16 mouse cellular contexts compared by ENCODE assay signal in genomic region chr1:97910874-97911273, GRCm38 (mm10).
A peak's percentile ranks its signal among the peaks of the same experiment; 100 is the strongest.
DNase-seq lines count a peak whose midpoint lies in the region; ATAC-seq and TF ChIP-seq lines count a peak whose summit lies in the region.
"Had no signal": no experiment of that assay in that cellular context is flagged by ENCODE, and none has a peak within 500 bp of the region (broad histone marks: within the 10 kb centered on the region; RNA-seq: fewer than 3 reads in every experiment).

No protein-coding gene starts in this region.

- TF ChIP-seq EP300 in heart, postnatal 0 days (IDR thresholded peaks at IDR 0.05; ENCODE audit: low read depth) = no peak

- H3K9ac ChIP-seq in kidney, postnatal 0 days (ENCODE audit: low read depth, low read length) = no peak overlapping the region
- no peak overlapping the region for H3K9ac ChIP-seq in kidney, embryonic 16.5 days (replicated peaks; ENCODE audit: low read length)
- no peak overlapping the region for H3K9ac ChIP-seq in heart, postnatal 0 days (replicated peaks; ENCODE audit: low read depth, low read length)
- H3K9ac ChIP-seq in midbrain, embryonic 11.5 days (ENCODE audit: low read length) = no peak overlapping the region
- H3K9ac ChIP-seq: embryonic facial prominence, embryonic 15.5 days; forebrain, postnatal 0 days had no signal

- H3K36me3 ChIP-seq in kidney, postnatal 0 days (ENCODE audit: insufficient read depth, low read length) = no peaks in the 10 kb centered on the region
- H3K36me3 ChIP-seq in kidney, embryonic 16.5 days (ENCODE audit: insufficient read depth, low read length) = no peaks in the 10 kb centered on the region
- peaks cover 3% of the 10 kb centered on the region for H3K36me3 ChIP-seq in C2C12 (ENCODE audit: control insufficient read depth, insufficient read depth)
- peaks cover 44% of the 10 kb centered on the region for H3K36me3 ChIP-seq in heart, postnatal 0 days (replicated peaks; ENCODE audit: control insufficient read depth, insufficient read depth, low read length)
- no peaks in the 10 kb centered on the region for H3K36me3 ChIP-seq in midbrain, embryonic 11.5 days (ENCODE audit: control insufficient read depth, insufficient read depth, low read length)
- H3K36me3 ChIP-seq: embryonic facial prominence, embryonic 15.5 days had no signal

- no peaks in the 10 kb centered on the region for H3K79me3 ChIP-seq in C2C12 (ENCODE audit: low read depth)

- H3K4me1 ChIP-seq in kidney, postnatal 0 days (replicated peaks; ENCODE audit: insufficient read depth, low read length) = no peaks in the 10 kb centered on the region
- H3K4me1 ChIP-seq in kidney, embryonic 16.5 days (ENCODE audit: insufficient read depth, low read length) = 0 out of 2 replicates have a peak, but pooled peaks cover 4% of the 10 kb centered on the region
- H3K4me1 ChIP-seq in heart, postnatal 0 days (ENCODE audit: control insufficient read depth, insufficient read depth) = peaks cover 5% of the 10 kb centered on the region; the same call in 1 of the 2 replicates
- H3K4me1 ChIP-seq in midbrain, embryonic 11.5 days (ENCODE audit: control insufficient read depth, insufficient read depth, low read length) = no peaks in the 10 kb centered on the region

- H3K79me2 ChIP-seq in C2C12 (ENCODE audit: control insufficient read depth, insufficient read depth) = no peaks in the 10 kb centered on the region

- no peak for TF ChIP-seq CTCF in kidney, postnatal 0 days (IDR thresholded peaks at IDR 0.05; ENCODE audit: low read depth)
- TF ChIP-seq CTCF in C2C12 (IDR thresholded peaks at IDR 0.05; ENCODE audit: control insufficient read depth, insufficient read depth, insufficient read length) = no peak
- no peak for TF ChIP-seq CTCF in heart, postnatal 0 days (IDR thresholded peaks at IDR 0.05; ENCODE audit: low read depth)

- DNase-seq in kidney, postnatal 0 days (ENCODE audit: low spot score) = peak; percentile 4
- DNase-seq in adrenal gland, adult 2 months = peak; percentile 74
- DNase-seq in heart, postnatal 0 days (ENCODE audit: low spot score) = peak; percentile 63
- DNase-seq in midbrain, embryonic 11.5 days (ENCODE audit: low spot score, missing footprints) = no peak
- DNase-seq in cerebellum, adult 11-12 months = no peak
- DNase-seq in spleen, postnatal 4 days (ENCODE audit: low spot score in 2 of 2) = no peak
- DNase-seq: forebrain, postnatal 0 days; kidney, adult 9 months; thymus, postnatal 36 days had no signal

- no peak for ATAC-seq in kidney, postnatal 0 days (replicated peaks; ENCODE audit: low FRiP score, low read depth)
- ATAC-seq in kidney, embryonic 16.5 days (ENCODE audit: low FRiP score, low TSS enrichment) = no peak
- peak; percentile 67; the same call in 1 of the 2 replicates for ATAC-seq in heart, postnatal 0 days (ENCODE audit: insufficient read depth, low read depth)
- no peak for ATAC-seq in midbrain, embryonic 11.5 days (ENCODE audit: low FRiP score)
- ATAC-seq: forebrain, postnatal 0 days; hindbrain, embryonic 16.5 days had no signal

- H3K4me2 ChIP-seq in kidney, postnatal 0 days (ENCODE audit: low read length) = no peak overlapping the region
- H3K4me2 ChIP-seq in kidney, embryonic 16.5 days (replicated peaks; ENCODE audit: low read depth, low read length) = no peak overlapping the region
- H3K4me2 ChIP-seq in heart, postnatal 0 days (ENCODE audit: low read depth, low read length) = no peak overlapping the region
- no peak overlapping the region for H3K4me2 ChIP-seq in midbrain, embryonic 11.5 days
- H3K4me2 ChIP-seq: embryonic facial prominence, embryonic 15.5 days; liver, embryonic 11.5 days had no signal

- no peaks in the 10 kb centered on the region for H3K9me3 ChIP-seq in kidney, postnatal 0 days (replicated peaks; ENCODE audit: low read length)
- H3K9me3 ChIP-seq in kidney, embryonic 16.5 days (ENCODE audit: low read length) = no peaks in the 10 kb centered on the region
- H3K9me3 ChIP-seq in heart, postnatal 0 days (replicated peaks; ENCODE audit: control insufficient read depth, low read length) = no peaks in the 10 kb centered on the region
- no peaks in the 10 kb centered on the region for H3K9me3 ChIP-seq in midbrain, embryonic 11.5 days (ENCODE audit: control insufficient read depth, low read length)
- H3K9me3 ChIP-seq: embryonic facial prominence, embryonic 15.5 days had no signal

- H3K27ac ChIP-seq in kidney, postnatal 0 days = no peak overlapping the region
- H3K27ac ChIP-seq in kidney, embryonic 16.5 days (ENCODE audit: low read length) = no peak overlapping the region
- H3K27ac ChIP-seq in heart, postnatal 0 days (ENCODE audit: low read depth) = peak overlapping the region; percentile 47
- H3K27ac ChIP-seq in midbrain, embryonic 11.5 days (ENCODE audit: low read depth, low read length) = no peak overlapping the region
- H3K27ac ChIP-seq: embryonic facial prominence, embryonic 15.5 days; layer of hippocampus, adult 2 months had no signal

- no peak overlapping the region for H3ac ChIP-seq in C2C12 (ENCODE audit: control insufficient read depth, insufficient read length, low read depth)

- WGBS in kidney, postnatal 0 days = 78% methylated on average over 10 of the region's 10 CpGs
- WGBS in kidney, embryonic 16.5 days = 74% methylated on average over 10 of the region's 10 CpGs
- WGBS in heart, postnatal 0 days = 68% methylated on average over 10 of the region's 10 CpGs
- WGBS in midbrain, embryonic 11.5 days = 89% methylated on average over 10 of the region's 10 CpGs

- H3K4me3 ChIP-seq in kidney, postnatal 0 days (replicated peaks; ENCODE audit: low read depth, low read length) = no peak overlapping the region
- H3K4me3 ChIP-seq in kidney, embryonic 16.5 days (ENCODE audit: low read length) = no peak overlapping the region
- no peak overlapping the region for H3K4me3 ChIP-seq in C2C12 (ENCODE audit: insufficient read depth, poor library complexity, severe bottlenecking)
- H3K4me3 ChIP-seq in heart, postnatal 0 days (ENCODE audit: low read depth, low read length) = no peak overlapping the region
- H3K4me3 ChIP-seq in midbrain, embryonic 11.5 days (ENCODE audit: low read depth, low read length) = no peak overlapping the region
- H3K4me3 ChIP-seq: embryonic facial prominence, embryonic 15.5 days; layer of hippocampus, adult 2 months; myocyte had no signal

- H3K27me3 ChIP-seq in kidney, postnatal 0 days (ENCODE audit: insufficient read depth, low read length) = no peaks in the 10 kb centered on the region
- no peaks in the 10 kb centered on the region for H3K27me3 ChIP-seq in kidney, embryonic 16.5 days (ENCODE audit: insufficient read depth, low read length)
- H3K27me3 ChIP-seq in C2C12 (ENCODE audit: control insufficient read depth, insufficient read depth, insufficient read length) = no peaks in the 10 kb centered on the region
- no peaks in the 10 kb centered on the region for H3K27me3 ChIP-seq in heart, postnatal 0 days (ENCODE audit: control insufficient read depth, insufficient read depth, low read length)
- H3K27me3 ChIP-seq in midbrain, embryonic 11.5 days (ENCODE audit: control insufficient read depth, insufficient read depth, low read length) = no peaks in the 10 kb centered on the region
- H3K27me3 ChIP-seq: embryonic facial prominence, embryonic 15.5 days had no signal

TF ChIP-seq in C2C12, 6 proteins besides CTCF, POLR2A, EP300 and RAD21:
- TF ChIP-seq MAX (IDR thresholded peaks at IDR 0.05) (peak; percentile 37), CEBPB (IDR thresholded peaks at IDR 0.05; ENCODE audit: low read depth) (no peak), FOSL1 (IDR thresholded peaks at IDR 0.05; ENCODE audit: insufficient read depth, low read length, poor library complexity, severe bottlenecking) (no peak)

Comparison
In these comparisons a context has a peak if more than half of its experiments do, and no peak if none do; other contexts are left out.
1. DNase-seq: peak in kidney, postnatal 0 days (single experiment), adrenal gland, adult 2 months (single experiment) and heart, postnatal 0 days (single experiment); none in midbrain, embryonic 11.5 days (single experiment), cerebellum, adult 11-12 months (single experiment) and spleen, postnatal 4 days (0 of 2).